Mouse (Mus musculus): ENCODE data around the gene Sirt7. TPM values are rescaled to one million over a fixed set of nuclear protein-coding genes. Genes with fewer than 3 reads are reported as not detected.

Sirt7 gene
- total RNA-seq, 1 experiment = 29.4 TPM

GRCm38 (mm10) chr11:120571122-120571521 is 53.9 kb downstream of the Sirt7 start:
- peak overlapping the region; percentile 87; the same call in 1 of the 2 replicates for H3K9ac ChIP-seq (ENCODE audit: insufficient read depth, low read depth, low read length, poor library complexity, severe bottlenecking)
- peaks cover 1 to 5% of the 10 kb centered on the region in 2 experiments; a peak in 2 of 4 replicates for H3K4me1 ChIP-seq (ENCODE audit: control insufficient read depth in 2 of 2, insufficient read depth in 2 of 2, low read length in 2 of 2, poor library complexity in 1 of 2)
- TF ChIP-seq ZNF384 (IDR thresholded peaks at IDR 0.05; ENCODE audit: low read depth, low read length) (no peak), ZC3H11A (IDR thresholded peaks at IDR 0.05; ENCODE audit: borderline replicate concordance, low read depth, low read length) (no peak), MAFK (IDR thresholded peaks at IDR 0.05; ENCODE audit: insufficient read depth, low read depth, low read length) (no peak), HCFC1 (IDR thresholded peaks at IDR 0.05; ENCODE audit: borderline replicate concordance, insufficient read depth, low read length) (no peak), CHD2 (IDR thresholded peaks at IDR 0.05; ENCODE audit: low read depth, low read length) (no peak)
- in situ Hi-C loops (cut with MboI; ENCODE audit: low sequenced_read_pairs in 2 of 2, unreplicated experiment in 2 of 2) = no loop called here
- no peaks in the 10 kb centered on the region for H3K9me3 ChIP-seq (ENCODE audit: control insufficient read depth, insufficient read depth, low read depth, low read length)
- peaks cover 39% of the 10 kb centered on the region for H3K36me3 ChIP-seq (ENCODE audit: control insufficient read depth, insufficient read depth, low read length, poor library complexity, severe bottlenecking)
- H3K27ac ChIP-seq (ENCODE audit: insufficient read depth, low read depth, low read length, poor library complexity, severe bottlenecking) = no peak overlapping the region
- peak overlapping the region in 1 of 2 experiments; percentile 85; a peak in 1 of 4 replicates for H3K4me3 ChIP-seq (ENCODE audit: insufficient read depth in 1 of 2, low read depth in 1 of 2, low read length in 2 of 2, poor library complexity in 1 of 2, severe bottlenecking in 1 of 2)
- DNase-seq (ENCODE audit: low read depth, low spot score) = no peak

Other genes starting within 250 kb of the Sirt7 start
- 27.2 and 30.0 TPM in 2 replicates for gene Faap100, start 246.5 kb downstream of the Sirt7 start, total RNA-seq (2012; rRNA removed)
- gene Nploc4, start 187.5 kb downstream of the Sirt7 start, total RNA-seq (2012; rRNA removed) = 35.6 and 57.7 TPM in 2 replicates
- not detected in 2 replicates for gene Tspan10, start 182.6 kb downstream of the Sirt7 start, total RNA-seq (2012; rRNA removed)
- not detected in 2 replicates for gene Pde6g, start 171.7 kb downstream of the Sirt7 start, total RNA-seq (2012; rRNA removed)
- gene Oxld1, start 167.2 kb downstream of the Sirt7 start, total RNA-seq (2012; rRNA removed) = 2.9 and 4.1 TPM in 2 replicates
- 24.6 and 27.4 TPM in 2 replicates for gene Ccdc137, start 167.1 kb downstream of the Sirt7 start, total RNA-seq (2012; rRNA removed)
- gene Arl16, start 157.6 kb downstream of the Sirt7 start, total RNA-seq (2012; rRNA removed) = 15.3 and 21.2 TPM in 2 replicates
- 100 and 136 TPM in 2 replicates for gene Mrpl12, start 140.6 kb downstream of the Sirt7 start, total RNA-seq (2012; rRNA removed)
- 30.2 and 35.0 TPM in 2 replicates for gene Slc25a10, start 133.4 kb downstream of the Sirt7 start, total RNA-seq (2012; rRNA removed)
- 0.40 and 0.53 TPM in 2 replicates for gene Gcgr, start 94.5 kb downstream of the Sirt7 start, total RNA-seq (2012; rRNA removed)
- gene Mcrip1, start 75.5 kb downstream of the Sirt7 start, total RNA-seq (2012; rRNA removed) = 18.9 and 20.2 TPM in 2 replicates
- not detected in 2 replicates for gene Ppp1r27, start 74.1 kb downstream of the Sirt7 start, total RNA-seq (2012; rRNA removed)
- gene P4hb, start 52.0 kb downstream of the Sirt7 start, total RNA-seq (2012; rRNA removed) = 904 and 977 TPM in 2 replicates
- gene Arhgdia, start 43.6 kb downstream of the Sirt7 start, total RNA-seq (2012; rRNA removed) = 161 and 253 TPM in 2 replicates
- gene Alyref, start 26.9 kb downstream of the Sirt7 start, total RNA-seq (2012; rRNA removed) = 300 and 397 TPM in 2 replicates
- gene Anapc11, start 26.8 kb downstream of the Sirt7 start, total RNA-seq (2012; rRNA removed) = 87.4 and 98.4 TPM in 2 replicates
- 0.69 and 0.94 TPM in 2 replicates for gene Npb, start 16.8 kb downstream of the Sirt7 start, total RNA-seq (2012; rRNA removed)
- 88.6 and 188 TPM in 2 replicates for gene Pcyt2, start 7.3 kb downstream of the Sirt7 start, total RNA-seq (2012; rRNA removed)
- 42.6 and 48.4 TPM in 2 replicates for gene Mafg, start 8.4 kb upstream of the Sirt7 start, total RNA-seq (2012; rRNA removed)
- gene Pycr1, start 18.5 kb upstream of the Sirt7 start, total RNA-seq (2012; rRNA removed) = 19.0 and 19.6 TPM in 2 replicates
- 0.63 TPM in 1 of 2 replicates, not detected in the other for gene Myadml2, start 22.9 kb upstream of the Sirt7 start, total RNA-seq (2012; rRNA removed)
- 47.8 and 196 TPM in 2 replicates for gene Notum, start 35.9 kb upstream of the Sirt7 start, total RNA-seq (2012; rRNA removed)
- gene Aspscr1, start 47.7 kb upstream of the Sirt7 start, total RNA-seq (2012; rRNA removed) = 85.2 and 144 TPM in 2 replicates
- gene Cenpx, start 88.5 kb upstream of the Sirt7 start, total RNA-seq (2012; rRNA removed) = 53.9 TPM in 2 replicates
- gene Lrrc45, start 88.7 kb upstream of the Sirt7 start, total RNA-seq (2012; rRNA removed) = 30.3 and 65.0 TPM in 2 replicates
- gene Rac3, start 96.2 kb upstream of the Sirt7 start, total RNA-seq (2012; rRNA removed) = 20.1 and 34.3 TPM in 2 replicates
- gene Dcxr, start 102.0 kb upstream of the Sirt7 start, total RNA-seq (2012; rRNA removed) = 43.6 and 66.6 TPM in 2 replicates
- gene Cbr2, start 106.9 kb upstream of the Sirt7 start, total RNA-seq (2012; rRNA removed) = not detected in 2 replicates
- 184 and 244 TPM in 2 replicates for gene Hmga1b, start 137.6 kb upstream of the Sirt7 start, total RNA-seq (2012; rRNA removed)
- gene Rfng, start 159.0 kb upstream of the Sirt7 start, total RNA-seq (2012; rRNA removed) = 18.8 and 28.6 TPM in 2 replicates
- 289 and 378 TPM in 2 replicates for gene Gps1, start 159.0 kb upstream of the Sirt7 start, total RNA-seq (2012; rRNA removed)
- 101 and 124 TPM in 2 replicates for gene Dus1l, start 171.2 kb upstream of the Sirt7 start, total RNA-seq (2012; rRNA removed)
- gene Fasn, start 199.3 kb upstream of the Sirt7 start, total RNA-seq (2012; rRNA removed) = 210 and 251 TPM in 2 replicates